Mouse (Mus musculus) kidney, embryonic 14.5 days (tissue): Measurements from ENCODE around the gene Olfr876. TPM values are rescaled to one million over a fixed set of nuclear protein-coding genes. Genes with fewer than 3 reads are reported as not detected.

ENCODE experiments used
- polyA plus RNA-seq: library from polyadenylated mRNA; unstranded; fragments of >200 nt; fragmentation: Nextera tagmentation; extraction: Ambion mirVana; gene quantifications from 2 replicates; pipeline ENCODE4 v1.2.1, GENCODE M21; 2014

Olfr876 gene
- polyA plus RNA-seq, 1 experiment from 2014 or later = not detected

Other genes with a start within 250 kb of the Olfr876 start
- gene Siae, start 247.3 kb upstream of the Olfr876 start, polyA plus RNA-seq = 6.8 and 10.8 TPM in 2 replicates
- gene Spa17, start 189.3 kb upstream of the Olfr876 start, polyA plus RNA-seq = 6.7 and 8.0 TPM in 2 replicates
- 135 and 142 TPM in 2 replicates for gene Tbrg1, start 145.7 kb upstream of the Olfr876 start, polyA plus RNA-seq
- not detected in 2 replicates for gene Panx3, start 133.8 kb upstream of the Olfr876 start, polyA plus RNA-seq
- not detected in 2 replicates for gene Olfr160, start 86.8 kb upstream of the Olfr876 start, polyA plus RNA-seq
- not detected in 2 replicates for gene Olfr874, start 57.9 kb upstream of the Olfr876 start, polyA plus RNA-seq
- gene Olfr875, start 31.2 kb upstream of the Olfr876 start, polyA plus RNA-seq = not detected in 2 replicates
- not detected in 2 replicates for gene Olfr877, start 51.2 kb downstream of the Olfr876 start, polyA plus RNA-seq
- gene Olfr145, start 93.7 kb downstream of the Olfr876 start, polyA plus RNA-seq = not detected in 2 replicates
- gene Olfr878, start 114.8 kb downstream of the Olfr876 start, polyA plus RNA-seq = not detected in 2 replicates
- not detected in 2 replicates for gene Olfr881, start 188.8 kb downstream of the Olfr876 start, polyA plus RNA-seq
- gene Olfr883, start 222.8 kb downstream of the Olfr876 start, polyA plus RNA-seq = not detected in 2 replicates
- gene Olfr884, start 243.5 kb downstream of the Olfr876 start, polyA plus RNA-seq = not detected in 2 replicates